Mouse (Mus musculus): ENCODE measurements around the gene Nr2c2.

- TF ChIP-seq POLR2A (IDR thresholded peaks at IDR 0.05; ENCODE audit: extremely low read depth, insufficient read depth, low read length) = peak; percentile 64; the same call in 1 of the 2 replicates
- no peak for TF ChIP-seq CTCF (IDR thresholded peaks at IDR 0.05; ENCODE audit: low read depth, low read length)
Observed at GRCm38 (mm10) chr6:92183621-92184131, 92.5 kb downstream of the Nr2c2 start, which contains the start of gene Mrps25.

Measured in liver, adult 2 months (tissue).